Mouse (Mus musculus): ENCODE measurements around the gene Olfr770. TPM values are rescaled to one million over a fixed set of nuclear protein-coding genes. Genes with fewer than 3 reads are reported as not detected.

The Olfr770 gene
- polyA plus RNA-seq, 1 experiment: not detected

Other genes with a start within 250 kb of the Olfr770 start
- gene Gdf11, start 247.3 kb downstream of the Olfr770 start, polyA plus RNA-seq (2012; rRNA removed): 0.82 and 0.93 TPM in 2 replicates
- gene Cd63, start 238.0 kb downstream of the Olfr770 start, polyA plus RNA-seq (2012; rRNA removed): 28.8 and 30.9 TPM in 2 replicates
- gene Rdh5, start 216.1 kb downstream of the Olfr770 start, polyA plus RNA-seq (2012; rRNA removed): 7.5 and 8.9 TPM in 2 replicates
- 97.9 and 108 TPM in 2 replicates for gene Bloc1s1, start 215.0 kb downstream of the Olfr770 start, polyA plus RNA-seq (2012; rRNA removed)
- gene Itga7, start 205.2 kb downstream of the Olfr770 start, polyA plus RNA-seq (2012; rRNA removed): 19.0 and 19.1 TPM in 2 replicates
- 1.3 and 1.6 TPM in 2 replicates for gene Mettl7b, start 178.0 kb downstream of the Olfr770 start, polyA plus RNA-seq (2012; rRNA removed)
- gene Olfr9, start 149.6 kb downstream of the Olfr770 start, polyA plus RNA-seq (2012; rRNA removed): not detected in 2 replicates
- not detected in 2 replicates for gene Olfr763, start 128.2 kb downstream of the Olfr770 start, polyA plus RNA-seq (2012; rRNA removed)
- gene Olfr764-ps1, start 99.1 kb downstream of the Olfr770 start, polyA plus RNA-seq (2012; rRNA removed): 0.04 TPM in 1 of 2 replicates, not detected in the other
- gene Olfr765, start 89.0 kb downstream of the Olfr770 start, polyA plus RNA-seq (2012; rRNA removed): not detected in 2 replicates
- not detected in 2 replicates for gene Olfr766-ps1, start 70.0 kb downstream of the Olfr770 start, polyA plus RNA-seq (2012; rRNA removed)
- gene Olfr767, start 56.1 kb downstream of the Olfr770 start, polyA plus RNA-seq (2012; rRNA removed): not detected in 2 replicates
- not detected in 2 replicates for gene Olfr768, start 39.6 kb downstream of the Olfr770 start, polyA plus RNA-seq (2012; rRNA removed)
- gene Olfr769, start 21.1 kb downstream of the Olfr770 start, polyA plus RNA-seq (2012; rRNA removed): not detected in 2 replicates
- gene Olfr771, start 25.8 kb upstream of the Olfr770 start, polyA plus RNA-seq (2012; rRNA removed): not detected in 2 replicates
- gene Olfr772, start 38.9 kb upstream of the Olfr770 start, polyA plus RNA-seq (2012; rRNA removed): not detected in 2 replicates
- not detected in 2 replicates for gene Olfr773, start 48.4 kb upstream of the Olfr770 start, polyA plus RNA-seq (2012; rRNA removed)
- not detected in 2 replicates for gene Olfr774, start 97.2 kb upstream of the Olfr770 start, polyA plus RNA-seq (2012; rRNA removed)
- gene Olfr775, start 109.4 kb upstream of the Olfr770 start, polyA plus RNA-seq (2012; rRNA removed): not detected in 2 replicates
- gene Olfr776, start 120.1 kb upstream of the Olfr770 start, polyA plus RNA-seq (2012; rRNA removed): not detected in 2 replicates
- not detected in 2 replicates for gene Olfr777, start 132.5 kb upstream of the Olfr770 start, polyA plus RNA-seq (2012; rRNA removed)
- not detected in 2 replicates for gene Olfr780, start 179.1 kb upstream of the Olfr770 start, polyA plus RNA-seq (2012; rRNA removed)
- gene Olfr781, start 189.9 kb upstream of the Olfr770 start, polyA plus RNA-seq (2012; rRNA removed): not detected in 2 replicates
- gene Olfr782, start 209.9 kb upstream of the Olfr770 start, polyA plus RNA-seq (2012; rRNA removed): not detected in 2 replicates
- 0.07 TPM in 2 replicates for gene Olfr784, start 245.1 kb upstream of the Olfr770 start, polyA plus RNA-seq (2012; rRNA removed)

All from testis, adult 2 months (tissue).